In the genomic region with DNA sequence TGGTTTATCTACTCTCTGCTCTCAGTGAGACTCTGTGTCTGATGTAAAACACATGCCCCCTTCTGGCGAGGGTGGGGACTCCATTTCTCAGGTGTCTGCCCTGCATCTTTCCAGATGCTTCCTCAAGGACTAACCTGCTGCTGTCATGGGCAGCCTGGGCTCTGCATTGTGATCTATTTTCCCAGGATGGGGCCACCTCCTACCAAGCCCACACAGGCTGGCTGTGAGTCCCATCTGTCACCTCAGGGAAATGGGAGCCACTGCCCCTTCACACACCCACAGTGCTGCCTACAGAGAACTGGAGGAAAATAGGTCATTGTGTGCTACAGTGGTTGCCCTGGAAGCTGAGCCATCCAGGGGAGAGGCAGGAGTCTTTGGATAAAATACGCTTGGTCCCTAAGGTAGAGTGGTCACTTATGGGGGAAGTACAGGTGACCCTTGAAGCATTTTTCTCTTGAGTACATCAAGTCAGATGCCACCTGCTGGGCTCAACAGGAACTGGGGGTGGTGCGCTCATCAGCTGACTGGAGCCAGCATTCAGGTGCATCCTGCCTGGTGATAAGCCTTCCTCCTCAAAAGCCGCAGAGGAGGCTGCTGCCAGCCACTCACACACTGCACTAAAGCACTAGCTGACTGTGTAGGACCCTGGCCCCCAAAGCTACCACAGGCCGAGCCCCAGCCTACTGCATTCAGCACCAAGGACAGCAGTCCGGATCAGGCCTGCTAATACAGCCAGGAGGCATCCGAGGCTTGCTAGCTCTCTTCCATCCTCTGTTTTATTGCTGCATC, we compare ENCODE assay signal across 8 mouse cellular contexts. TPM values are rescaled to one million over a fixed set of nuclear protein-coding genes. Genes with fewer than 3 reads are reported as not detected.
DNase-seq lines count a peak whose midpoint lies in the region; ATAC-seq lines count a peak whose summit lies in the region.

No protein-coding gene starts in this region.

- peak; percentile 22 for DNase-seq in CD4-positive, CD25-positive, alpha-beta regulatory T cell, adult 2 months (ENCODE audit: low read depth, low spot score)
- peak; percentile 47 for DNase-seq in left cerebral cortex, adult 11 months (ENCODE audit: low spot score)
- no peak for DNase-seq in left cerebral cortex, postnatal 10 days (ENCODE audit: extremely low spot score in 1 of 2, low spot score in 2 of 2)
- peak; percentile 74 for DNase-seq in embryo, embryonic 10.5 days (ENCODE audit: low spot score)
- peak; percentile 57 to 75 for DNase-seq in left cerebral cortex, postnatal 25 days (ENCODE audit: low spot score in 2 of 2)
- DNase-seq in retina, embryonic 14.5 days (ENCODE audit: low spot score) = peak; percentile 64
- DNase-seq in urinary bladder, adult 2 months (ENCODE audit: low spot score) = no peak

- no peak for ATAC-seq in CD4-positive, CD25-positive, alpha-beta regulatory T cell, adult 4 months

- intact Hi-C loops in left cerebral cortex, postnatal 10 days (cut with DNase I) = no loop called here
- intact Hi-C loops in left cerebral cortex, postnatal 25 days (cut with DNase I) = no loop called here

RNA-seq across cellular contexts. Expression of a gene that starts 23.5 kb away (rescaled TPM):
- polyA plus RNA-seq in CD4-positive, CD25-positive, alpha-beta regulatory T cell, adult 4 months (2017; shearing (Covaris generic)) = under 1 TPM; 0.29 to 0.52 TPM
- total RNA-seq in left cerebral cortex, postnatal 10 days (2021) = 100 to 1,000 TPM; 175 TPM
- total RNA-seq in left cerebral cortex, postnatal 25 days (2021) = 100 to 1,000 TPM; 206 to 226 TPM
- 0.27 and 0.34 TPM in 2 replicates for polyA plus RNA-seq in urinary bladder, adult 2 months (2012; rRNA removed)

RNA-seq across cellular contexts. Expression of a gene that starts 54.7 kb away (rescaled TPM):
- polyA plus RNA-seq in CD4-positive, CD25-positive, alpha-beta regulatory T cell, adult 4 months (2017; shearing (Covaris generic)) = 10 to 100 TPM; 18.5 to 34.9 TPM
- 100 to 1,000 TPM; 120 to 128 TPM for total RNA-seq in left cerebral cortex, postnatal 10 days (2021)
- 100 to 1,000 TPM; 138 to 140 TPM for total RNA-seq in left cerebral cortex, postnatal 25 days (2021)
- polyA plus RNA-seq in urinary bladder, adult 2 months (2012; rRNA removed) = 47.1 and 47.7 TPM in 2 replicates

Comparison
In these comparisons a context has a peak if more than half of its experiments do, and no peak if none do; other contexts are left out.
1. DNase-seq: peak in CD4-positive, CD25-positive, alpha-beta regulatory T cell, adult 2 months (single experiment), left cerebral cortex, adult 11 months (single experiment), embryo, embryonic 10.5 days (single experiment), left cerebral cortex, postnatal 25 days (2 of 2) and retina, embryonic 14.5 days (single experiment); none in left cerebral cortex, postnatal 10 days (0 of 2) and urinary bladder, adult 2 months (single experiment).